Mouse (Mus musculus): ENCODE data around the gene Hivep1. TPM values are rescaled to one million over a fixed set of nuclear protein-coding genes. Genes with fewer than 3 reads are reported as not detected.
A peak's percentile ranks its signal among the peaks of the same experiment; 100 is the strongest.

Hivep1 gene
- polyA plus RNA-seq, 1 experiment from 2014 or later = 2.0 TPM

- H3K9ac ChIP-seq = peak overlapping the region; percentile 64
- H3K4me1 ChIP-seq (replicated peaks) = peaks cover 50% of the 10 kb centered on the region
- peak; percentile 84 for ATAC-seq (ENCODE audit: insufficient read depth)
- peak overlapping the region; percentile 91 for H3K4me3 ChIP-seq (replicated peaks)
- WGBS (ENCODE audit: insufficient replicate concordance) = under 1% methylated on average over 30 of the region's 51 CpGs
- no peaks in the 10 kb centered on the region for H3K27me3 ChIP-seq
- peaks cover 5% of the 10 kb centered on the region; the same call in 1 of the 2 replicates for H3K36me3 ChIP-seq (replicated peaks)
- peak overlapping the region; percentile 98 for H3K4me2 ChIP-seq
- peak overlapping the region; percentile 88 for H3K27ac ChIP-seq (replicated peaks)
- H3K9me3 ChIP-seq (replicated peaks) = no peaks in the 10 kb centered on the region
Measured at GRCm38 (mm10) chr13:42051202-42051906, 467 bp upstream of the Hivep1 start.

GRCm38 (mm10) chr13:42052696-42053541 is 1.1 kb downstream of the Hivep1 start:
- H3K4me3 ChIP-seq (replicated peaks) = peak overlapping the region; percentile 91
- H3K4me2 ChIP-seq = peak overlapping the region; percentile 98
- no peaks in the 10 kb centered on the region for H3K9me3 ChIP-seq (replicated peaks)
- peak overlapping the region; percentile 88 for H3K27ac ChIP-seq (replicated peaks)
- H3K4me1 ChIP-seq (replicated peaks) = peaks cover 52% of the 10 kb centered on the region
- under 1% methylated on average over 39 of the region's 41 CpGs for WGBS (ENCODE audit: insufficient replicate concordance)
- H3K36me3 ChIP-seq (replicated peaks) = peaks cover 9% of the 10 kb centered on the region; the same call in 1 of the 2 replicates
- H3K9ac ChIP-seq = peak overlapping the region; percentile 81
- no peaks in the 10 kb centered on the region for H3K27me3 ChIP-seq
- ATAC-seq (ENCODE audit: insufficient read depth) = no peak

GRCm38 (mm10) chr13:42053656-42054055 is 1.8 kb downstream of the Hivep1 start:
- no peak for ATAC-seq (ENCODE audit: insufficient read depth)
- H3K4me3 ChIP-seq (replicated peaks) = peak overlapping the region; percentile 91
- H3K4me1 ChIP-seq (replicated peaks) = peaks cover 51% of the 10 kb centered on the region
- peaks cover 9% of the 10 kb centered on the region; the same call in 1 of the 2 replicates for H3K36me3 ChIP-seq (replicated peaks)
- peak overlapping the region; percentile 98 for H3K4me2 ChIP-seq
- WGBS (ENCODE audit: insufficient replicate concordance) = 8% methylated on average over 2 of the region's 2 CpGs
- H3K9me3 ChIP-seq (replicated peaks) = no peaks in the 10 kb centered on the region
- no peaks in the 10 kb centered on the region for H3K27me3 ChIP-seq
- 0 out of 2 replicates have a peak overlapping the region, but pooled peaks have one; percentile 30 for H3K27ac ChIP-seq (replicated peaks)
- H3K9ac ChIP-seq = no peak overlapping the region

GRCm38 (mm10) chr13:42054138-42054537 is 2.3 kb downstream of the Hivep1 start:
- H3K27me3 ChIP-seq = no peaks in the 10 kb centered on the region
- no peak overlapping the region for H3K9ac ChIP-seq
- H3K4me3 ChIP-seq (replicated peaks) = 0 out of 2 replicates have a peak overlapping the region, but pooled peaks have one; percentile 2
- H3K36me3 ChIP-seq (replicated peaks) = peaks cover 11% of the 10 kb centered on the region; the same call in 1 of the 2 replicates
- H3K9me3 ChIP-seq (replicated peaks) = no peaks in the 10 kb centered on the region
- H3K4me2 ChIP-seq = peak overlapping the region; percentile 98; the same call in 1 of the 2 replicates
- no peak overlapping the region for H3K27ac ChIP-seq (replicated peaks)
- peaks cover 46% of the 10 kb centered on the region for H3K4me1 ChIP-seq (replicated peaks)
- 7% methylated on average over 3 of the region's 3 CpGs for WGBS (ENCODE audit: insufficient replicate concordance)
- no peak for ATAC-seq (ENCODE audit: insufficient read depth)

- Histone ChIP-seq H3K4me2 (no peak overlapping the region), H3K4me1 (replicated peaks) (peaks cover 45% of the 10 kb centered on the region), H3K27me3 (no peaks in the 10 kb centered on the region), H3K4me3 (replicated peaks) (no peak overlapping the region), H3K9me3 (replicated peaks) (no peaks in the 10 kb centered on the region), H3K9ac (no peak overlapping the region), H3K27ac (replicated peaks) (no peak overlapping the region), H3K36me3 (replicated peaks) (peaks cover 22% of the 10 kb centered on the region; the same call in 1 of the 2 replicates)
- ATAC-seq (ENCODE audit: insufficient read depth) = no peak
- WGBS (ENCODE audit: insufficient replicate concordance) = 30% methylated on average over 2 of the region's 2 CpGs
Measured at GRCm38 (mm10) chr13:42056712-42057332, 5.0 kb downstream of the Hivep1 start.

GRCm38 (mm10) chr13:42060846-42061630 is 9.2 kb downstream of the Hivep1 start:
- H3K27ac ChIP-seq (replicated peaks) = no peak overlapping the region; the same call in 1 of the 2 replicates
- H3K4me3 ChIP-seq (replicated peaks) = no peak overlapping the region
- no peak overlapping the region for H3K9ac ChIP-seq
- H3K36me3 ChIP-seq (replicated peaks) = peaks cover 22% of the 10 kb centered on the region
- 0 out of 2 replicates have a peak, but pooled peaks have one; percentile 34 for ATAC-seq (ENCODE audit: insufficient read depth)
- no peaks in the 10 kb centered on the region for H3K27me3 ChIP-seq
- WGBS (ENCODE audit: insufficient replicate concordance) = 59% methylated on average over 10 of the region's 10 CpGs
- no peak overlapping the region for H3K4me2 ChIP-seq
- peaks cover 33% of the 10 kb centered on the region for H3K4me1 ChIP-seq (replicated peaks)
- H3K9me3 ChIP-seq (replicated peaks) = no peaks in the 10 kb centered on the region

- Histone ChIP-seq H3K27me3 (no peaks in the 10 kb centered on the region), H3K27ac (replicated peaks) (peak overlapping the region; percentile 54), H3K4me1 (replicated peaks) (peaks cover 31% of the 10 kb centered on the region), H3K36me3 (replicated peaks) (peaks cover 17% of the 10 kb centered on the region; the same call in 1 of the 2 replicates), H3K4me2 (no peak overlapping the region), H3K4me3 (replicated peaks) (no peak overlapping the region), H3K9me3 (replicated peaks) (no peaks in the 10 kb centered on the region), H3K9ac (no peak overlapping the region)
- ATAC-seq (ENCODE audit: insufficient read depth) = peak; percentile 85
Measured at GRCm38 (mm10) chr13:42064257-42064656, 12.4 kb downstream of the Hivep1 start.

GRCm38 (mm10) chr13:42070236-42070635 is 18.4 kb downstream of the Hivep1 start:
- Histone ChIP-seq H3K9ac (no peak overlapping the region), H3K9me3 (replicated peaks) (no peaks in the 10 kb centered on the region), H3K36me3 (replicated peaks) (peaks cover 5% of the 10 kb centered on the region; the same call in 1 of the 2 replicates), H3K4me1 (replicated peaks) (peaks cover 20% of the 10 kb centered on the region), H3K27me3 (no peaks in the 10 kb centered on the region), H3K27ac (replicated peaks) (no peak overlapping the region), H3K4me2 (no peak overlapping the region), H3K4me3 (replicated peaks) (no peak overlapping the region)
- 47% methylated on average over 4 of the region's 4 CpGs for WGBS (ENCODE audit: insufficient replicate concordance)
- no peak for ATAC-seq (ENCODE audit: insufficient read depth)

GRCm38 (mm10) chr13:42071011-42071410 is 19.2 kb downstream of the Hivep1 start:
- H3K27ac ChIP-seq (replicated peaks) = no peak overlapping the region
- H3K4me2 ChIP-seq = no peak overlapping the region
- no peaks in the 10 kb centered on the region for H3K9me3 ChIP-seq (replicated peaks)
- no peaks in the 10 kb centered on the region for H3K27me3 ChIP-seq
- ATAC-seq (ENCODE audit: insufficient read depth) = no peak
- 0 out of 2 replicates have a peak, but pooled peaks cover 5% of the 10 kb centered on the region for H3K36me3 ChIP-seq (replicated peaks)
- peaks cover 20% of the 10 kb centered on the region for H3K4me1 ChIP-seq (replicated peaks)
- H3K9ac ChIP-seq = no peak overlapping the region
- WGBS (ENCODE audit: insufficient replicate concordance) = 39% methylated on average over 6 of the region's 6 CpGs
- H3K4me3 ChIP-seq (replicated peaks) = no peak overlapping the region

- Histone ChIP-seq H3K9me3 (replicated peaks) (no peaks in the 10 kb centered on the region), H3K4me2 (no peak overlapping the region), H3K36me3 (replicated peaks) (no peaks in the 10 kb centered on the region; the same call in 1 of the 2 replicates), H3K27ac (replicated peaks) (no peak overlapping the region), H3K27me3 (no peaks in the 10 kb centered on the region), H3K4me1 (replicated peaks) (peaks cover 23% of the 10 kb centered on the region), H3K9ac (no peak overlapping the region), H3K4me3 (replicated peaks) (no peak overlapping the region)
- 59% methylated on average over 6 of the region's 6 CpGs for WGBS (ENCODE audit: insufficient replicate concordance)
- ATAC-seq (ENCODE audit: insufficient read depth) = no peak
Measured at GRCm38 (mm10) chr13:42073285-42073684, 21.5 kb downstream of the Hivep1 start.

All from liver, embryonic 15.5 days (tissue).